Mouse (Mus musculus) embryo, embryonic 11 days (tissue): ENCODE data around the gene 0610037L13Rik.

ENCODE experiments used
- DNase-seq: peaks from one replicate; pipeline ENCODE4 v3.0.0-alpha.2; 2015

Gene 0610037L13Rik

GRCm38 (mm10) chr4:107889731-107890432, at the start of gene 0610037L13Rik:
Gene 0610037L13Rik, plus strand, starts transcription at chr4:107889813.
- peak; percentile 97 for DNase-seq

GRCm38 (mm10) chr4:107843687-107844086, 45.9 kb upstream of the 0610037L13Rik start:
- DNase-seq = no peak

- DNase-seq = peak; percentile 74
Observed at GRCm38 (mm10) chr4:107844971-107845370, 44.6 kb upstream of the 0610037L13Rik start.

- no peak for DNase-seq
Observed at GRCm38 (mm10) chr4:107846795-107847194, 42.8 kb upstream of the 0610037L13Rik start.

GRCm38 (mm10) chr4:107848546-107848945, 41.1 kb upstream of the 0610037L13Rik start:
- DNase-seq = no peak

- DNase-seq = no peak
Observed at GRCm38 (mm10) chr4:107849621-107850020, 40.0 kb upstream of the 0610037L13Rik start.

GRCm38 (mm10) chr4:107850091-107850490, 39.5 kb upstream of the 0610037L13Rik start:
- no peak for DNase-seq

GRCm38 (mm10) chr4:107853333-107853732, 36.3 kb upstream of the 0610037L13Rik start:
- no peak for DNase-seq

- no peak for DNase-seq
Observed at GRCm38 (mm10) chr4:107853836-107854235, 35.8 kb upstream of the 0610037L13Rik start.

- no peak for DNase-seq
Observed at GRCm38 (mm10) chr4:107856958-107857686, 32.5 kb upstream of the 0610037L13Rik start.

GRCm38 (mm10) chr4:107858995-107859394, 30.6 kb upstream of the 0610037L13Rik start:
- DNase-seq = no peak

GRCm38 (mm10) chr4:107864866-107865265, 24.7 kb upstream of the 0610037L13Rik start:
- DNase-seq = no peak

GRCm38 (mm10) chr4:107879254-107880050, 10.2 kb upstream of the 0610037L13Rik start, which contains the start of gene Magoh:
Gene Magoh, plus strand, starts transcription at chr4:107879755.
- peak; percentile 100 for DNase-seq

GRCm38 (mm10) chr4:107881631-107882030, 8.0 kb upstream of the 0610037L13Rik start:
- no peak for DNase-seq

- DNase-seq = no peak
Observed at GRCm38 (mm10) chr4:107886371-107886770, 3.2 kb upstream of the 0610037L13Rik start.

- no peak for DNase-seq
Observed at GRCm38 (mm10) chr4:107889385-107889730, 255 bp upstream of the 0610037L13Rik start.

GRCm38 (mm10) chr4:107892663-107893062, 3.0 kb downstream of the 0610037L13Rik start:
- DNase-seq = peak; percentile 48

- no peak for DNase-seq
Observed at GRCm38 (mm10) chr4:107899211-107899927, 9.8 kb downstream of the 0610037L13Rik start.

GRCm38 (mm10) chr4:107900206-107900605, 10.6 kb downstream of the 0610037L13Rik start:
- DNase-seq = no peak

GRCm38 (mm10) chr4:107904252-107904651, 14.6 kb downstream of the 0610037L13Rik start:
- no peak for DNase-seq

- no peak for DNase-seq
Observed at GRCm38 (mm10) chr4:107906561-107906960, 16.9 kb downstream of the 0610037L13Rik start.

GRCm38 (mm10) chr4:107910020-107910419, 20.4 kb downstream of the 0610037L13Rik start:
- no peak for DNase-seq

- DNase-seq = no peak
Observed at GRCm38 (mm10) chr4:107920336-107920735, 30.7 kb downstream of the 0610037L13Rik start.
